Mouse (Mus musculus) heart, embryonic 14.5 days (tissue): ENCODE measurements around the gene Pcsk5. TPM values are rescaled to one million over a fixed set of nuclear protein-coding genes. Genes with fewer than 3 reads are reported as not detected.

Experiments used
- ATAC-seq: fragments of 200-750 bp; cut with Nextera tagmentation; 2 replicates; pipeline ENCODE4 v1.8.0; 2017; ENCODE audit warnings: low read depth, moderate TSS enrichment; ENCODE audit not compliant: insufficient number of reproducible peaks, insufficient read depth, low FRiP score
- H3K27ac ChIP-seq, 2 experiments: fragments of 200-500 bp in 1 of 2; fragments of 300-500 bp in 1 of 2; sonication (generic) in 1 of 2; replicated peaks in 1 of 2; 2 replicates each; pipeline ENCODE4 v1.5.1; 2012 to 2014; ENCODE audit warnings: low read depth in 2 of 2, low read length in 2 of 2, control low read depth in 1 of 2, mild to moderate bottlenecking in 1 of 2, mixed read lengths in 1 of 2; ENCODE audit not compliant: control insufficient read depth in 1 of 2, insufficient read depth in 1 of 2
- H3K27me3 ChIP-seq: fragments of 300-500 bp; sonication (generic); 2 replicates; pipeline ENCODE4 v1.6.1; 2014; ENCODE audit warnings: mild to moderate bottlenecking, low read length, control low read depth; ENCODE audit not compliant: control insufficient read depth, insufficient read depth
- H3K36me3 ChIP-seq: fragments of 300-500 bp; sonication (generic); 2 replicates; pipeline ENCODE4 v1.6.1; 2014; ENCODE audit warnings: mild to moderate bottlenecking, control low read depth, low read length, mixed read lengths; ENCODE audit not compliant: control insufficient read depth, insufficient read depth
- H3K4me1 ChIP-seq, 2 experiments: fragments of 200-500 bp in 1 of 2; fragments of 300-500 bp in 1 of 2; sonication (generic) in 1 of 2; 2 replicates each; pipeline ENCODE4 v1.6.1; 2012 to 2014; ENCODE audit warnings: low read length in 2 of 2, control low read depth in 1 of 2, mixed read lengths in 1 of 2; ENCODE audit not compliant: control insufficient read depth in 2 of 2, insufficient read depth in 2 of 2
- H3K4me2 ChIP-seq: fragments of 300-500 bp; sonication (generic); 2 replicates; pipeline ENCODE4 v1.6.1; 2014; ENCODE audit warnings: mild to moderate bottlenecking, low read length
- H3K4me3 ChIP-seq, 2 experiments: fragments of 200-500 bp in 1 of 2; fragments of 300-500 bp in 1 of 2; sonication (generic) in 1 of 2; 2 replicates each; pipeline ENCODE4 v1.5.1; 2012 to 2014; ENCODE audit warnings: low read length in 2 of 2, mild to moderate bottlenecking in 2 of 2, control low read depth in 1 of 2, low read depth in 1 of 2, moderate library complexity in 1 of 2; ENCODE audit not compliant: control insufficient read depth in 1 of 2, insufficient read depth in 1 of 2
- H3K9ac ChIP-seq: fragments of 300-500 bp; sonication (generic); 2 replicates; pipeline ENCODE4 v1.6.1; 2014; ENCODE audit warnings: mild to moderate bottlenecking, low read length
- H3K9me3 ChIP-seq: fragments of 300-500 bp; sonication (generic); 2 replicates; pipeline ENCODE4 v1.6.1; 2016; ENCODE audit warnings: low read length, control low read depth; ENCODE audit not compliant: control insufficient read depth
- WGBS: fragments of 180-500 bp; shearing (Covaris S2); extraction: QIAGEN DNeasy Blood & Tissue Kit; methylation state at CpG from one replicate; pipeline ENCODE4 v1.1.7; 2014; 5-methylcytosine and 5-hydroxymethylcytosine counted together
- polyA plus RNA-seq: library from polyadenylated mRNA; unstranded; fragments of >200 nt; fragmentation: Nextera tagmentation; extraction: Ambion mirVana; gene quantifications from 2 replicates; pipeline ENCODE4 v1.2.1, GENCODE M21; 2014

The Pcsk5 gene
- polyA plus RNA-seq, 1 experiment from 2014 or later, result 14.7 TPM

DNA sequence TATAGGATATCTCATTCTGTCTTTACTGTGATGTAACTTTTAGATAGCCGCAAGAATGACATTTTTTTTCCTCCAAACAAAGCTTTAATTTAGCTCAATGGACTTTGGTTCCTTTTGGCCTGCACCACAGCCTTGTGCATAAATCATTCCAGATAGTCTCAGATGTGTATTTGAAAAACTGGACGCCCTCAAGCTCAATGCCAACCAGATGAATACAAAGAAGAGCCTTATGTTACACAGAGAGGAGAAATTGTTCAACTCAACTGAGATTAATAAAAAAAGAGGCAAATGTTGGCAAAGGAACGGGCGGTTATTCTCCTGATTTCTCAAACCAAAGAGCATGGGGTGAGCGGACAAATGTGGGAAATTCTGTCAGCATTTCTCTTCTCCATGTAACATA lies 75.8 kb downstream of the Pcsk5 start:
- no peaks in the 10 kb centered on the region for H3K9me3 ChIP-seq
- no peaks in the 10 kb centered on the region for H3K27me3 ChIP-seq
- no peak for ATAC-seq
- WGBS, result 89% methylated on average over 5 of the region's 5 CpGs
- H3K36me3 ChIP-seq, result no peaks in the 10 kb centered on the region
- no peak overlapping the region for H3K27ac ChIP-seq
- no peaks in the 10 kb centered on the region for H3K4me1 ChIP-seq
- no peak overlapping the region for H3K9ac ChIP-seq
- no peak overlapping the region for H3K4me3 ChIP-seq
- H3K4me2 ChIP-seq, result no peak overlapping the region

DNA sequence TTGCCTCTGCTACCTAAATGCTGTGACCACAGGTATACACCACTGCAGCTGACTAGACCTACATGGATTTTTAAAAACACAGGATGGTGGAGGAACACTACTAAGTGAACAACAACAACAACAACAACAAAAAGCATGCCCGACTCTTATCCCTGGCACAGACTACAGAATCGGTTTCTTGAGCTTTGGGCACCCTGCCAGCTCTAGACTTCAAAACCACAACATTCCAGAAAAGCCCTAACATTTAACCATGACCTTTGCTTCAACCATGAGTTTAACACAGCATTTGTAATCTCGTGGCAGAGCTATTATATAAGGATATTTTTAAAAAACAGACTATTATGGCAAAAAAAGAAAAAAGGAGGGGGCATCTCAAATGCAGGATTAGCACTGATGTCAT lies 84.6 kb downstream of the Pcsk5 start:
- Histone ChIP-seq H3K4me2 (no peak overlapping the region), H3K4me1 (no peaks in the 10 kb centered on the region)
- 48% methylated on average over 3 of the region's 3 CpGs for WGBS

DNA sequence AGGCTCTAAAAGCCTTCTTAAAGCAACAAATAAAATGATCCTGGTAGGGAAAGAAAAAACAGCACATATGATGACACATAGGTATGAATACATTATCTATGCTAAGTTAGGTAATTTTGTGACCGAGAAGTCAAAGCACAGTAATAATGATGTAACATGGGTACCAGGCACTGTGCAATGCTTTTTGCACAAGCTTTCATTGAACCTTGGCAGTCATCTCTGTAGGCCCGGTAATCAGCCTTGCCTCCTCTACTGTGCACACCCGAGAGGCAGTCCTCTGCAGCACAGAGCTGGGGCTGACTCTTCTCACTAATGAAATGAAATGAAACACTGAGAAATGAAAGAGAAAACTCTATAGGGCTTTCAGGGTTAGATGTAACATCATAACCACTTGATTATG lies 89.1 kb downstream of the Pcsk5 start:
- H3K4me2 ChIP-seq, result no peak overlapping the region
- 78% methylated on average over 3 of the region's 3 CpGs for WGBS
- H3K27me3 ChIP-seq, result no peaks in the 10 kb centered on the region
- H3K27ac ChIP-seq, result no peak overlapping the region
- H3K9ac ChIP-seq, result no peak overlapping the region
- no peak overlapping the region for H3K4me3 ChIP-seq
- H3K9me3 ChIP-seq, result no peaks in the 10 kb centered on the region
- no peaks in the 10 kb centered on the region for H3K36me3 ChIP-seq
- H3K4me1 ChIP-seq, result no peaks in the 10 kb centered on the region; a peak in 1 of 4 replicates
- ATAC-seq, result no peak

More for the DNA sequence above, 84.6 kb downstream of the Pcsk5 start:
- Histone ChIP-seq H3K27ac (no peak overlapping the region), H3K4me3 (no peak overlapping the region), H3K9me3 (no peaks in the 10 kb centered on the region), H3K36me3 (no peaks in the 10 kb centered on the region), H3K27me3 (no peaks in the 10 kb centered on the region), H3K9ac (no peak overlapping the region)
- no peak for ATAC-seq

DNA sequence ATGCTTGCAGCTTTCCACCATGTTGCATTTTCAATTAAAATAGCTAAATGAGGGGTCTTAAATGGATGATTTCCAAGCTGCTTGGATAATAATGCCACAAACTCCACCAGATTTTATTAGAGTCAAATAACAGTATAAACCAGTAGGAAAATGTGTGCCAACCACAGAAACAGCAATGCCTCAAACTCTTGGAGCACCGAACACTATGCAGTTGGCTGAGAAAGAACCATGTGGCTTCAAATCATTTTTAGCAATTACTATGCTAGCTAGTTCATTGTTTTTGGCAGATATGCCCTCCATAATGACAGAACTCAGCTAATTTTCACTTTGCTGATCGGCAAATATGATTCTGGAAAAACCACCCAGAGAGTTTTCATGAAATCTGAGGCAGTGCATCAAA lies 92.1 kb downstream of the Pcsk5 start:
- Histone ChIP-seq H3K36me3 (no peaks in the 10 kb centered on the region), H3K9ac (no peak overlapping the region), H3K4me3 (no peak overlapping the region), H3K9me3 (no peaks in the 10 kb centered on the region), H3K27ac (no peak overlapping the region), H3K4me2 (no peak overlapping the region), H3K27me3 (no peaks in the 10 kb centered on the region), H3K4me1 (no peaks in the 10 kb centered on the region; a peak in 1 of 4 replicates)
- 95% methylated on average over 2 of the region's 2 CpGs for WGBS
- ATAC-seq, result no peak

DNA sequence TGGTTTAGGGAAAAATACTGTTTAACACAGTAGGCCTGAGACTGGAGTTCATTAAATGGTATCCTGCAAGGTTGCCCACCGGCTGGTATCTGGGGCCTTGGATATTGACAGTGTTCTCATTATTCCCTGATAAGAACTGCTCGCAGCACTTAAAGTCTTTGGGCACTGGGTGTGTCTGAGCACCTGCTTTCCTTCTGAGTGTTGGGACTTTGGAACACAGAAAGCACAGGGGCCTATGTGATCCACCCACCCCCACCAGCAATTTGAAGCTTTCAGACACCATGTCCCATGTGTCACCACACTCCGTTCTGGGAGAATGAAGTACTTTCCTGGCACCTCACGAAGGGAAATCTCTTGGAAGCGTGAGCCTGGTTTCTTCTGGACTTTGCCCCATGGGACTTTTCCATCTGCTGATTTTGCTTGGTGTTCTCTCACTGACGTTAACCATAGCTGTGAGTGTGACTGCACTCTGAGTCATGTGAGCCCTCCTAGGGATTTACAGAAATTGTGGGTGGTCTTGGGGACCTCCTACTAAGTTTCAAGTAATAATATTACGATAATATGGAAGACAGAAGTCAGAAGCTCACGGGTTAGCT lies 92.9 kb downstream of the Pcsk5 start:
- no peaks in the 10 kb centered on the region for H3K27me3 ChIP-seq
- no peaks in the 10 kb centered on the region for H3K9me3 ChIP-seq
- H3K4me2 ChIP-seq, result no peak overlapping the region
- no peak overlapping the region for H3K27ac ChIP-seq
- WGBS, result 60% methylated on average over 8 of the region's 8 CpGs
- no peak overlapping the region for H3K9ac ChIP-seq
- no peaks in the 10 kb centered on the region for H3K36me3 ChIP-seq
- H3K4me3 ChIP-seq, result no peak overlapping the region
- no peaks in the 10 kb centered on the region; a peak in 1 of 4 replicates for H3K4me1 ChIP-seq
- no peak for ATAC-seq

DNA sequence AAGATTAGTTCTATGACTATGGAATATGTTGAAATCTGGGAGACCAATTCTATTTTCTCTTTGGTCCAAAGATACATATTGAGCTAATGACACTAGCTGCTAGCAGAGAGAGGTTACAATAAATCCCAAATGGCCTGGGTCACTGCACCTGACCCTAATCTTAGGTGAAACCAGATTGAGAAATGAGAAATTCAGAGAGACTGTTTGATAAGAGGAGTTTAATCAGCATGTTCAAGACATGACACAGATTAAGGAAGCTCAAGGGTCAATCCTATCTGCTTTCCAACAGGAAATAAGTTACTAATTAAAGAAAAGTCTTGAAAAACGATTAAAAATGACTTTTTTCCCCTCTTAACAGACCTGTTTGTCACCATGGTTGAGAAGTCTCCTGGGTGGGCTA lies 96.0 kb downstream of the Pcsk5 start:
- no peak overlapping the region for H3K9ac ChIP-seq
- H3K36me3 ChIP-seq, result no peaks in the 10 kb centered on the region
- no peak for ATAC-seq
- no peaks in the 10 kb centered on the region for H3K27me3 ChIP-seq
- H3K4me1 ChIP-seq, result no peaks in the 10 kb centered on the region; a peak in 1 of 4 replicates
- WGBS, result 26% methylated on average over 1 of the region's 1 CpGs
- no peaks in the 10 kb centered on the region for H3K9me3 ChIP-seq
- H3K4me3 ChIP-seq, result no peak overlapping the region
- H3K27ac ChIP-seq, result no peak overlapping the region
- H3K4me2 ChIP-seq, result no peak overlapping the region

DNA sequence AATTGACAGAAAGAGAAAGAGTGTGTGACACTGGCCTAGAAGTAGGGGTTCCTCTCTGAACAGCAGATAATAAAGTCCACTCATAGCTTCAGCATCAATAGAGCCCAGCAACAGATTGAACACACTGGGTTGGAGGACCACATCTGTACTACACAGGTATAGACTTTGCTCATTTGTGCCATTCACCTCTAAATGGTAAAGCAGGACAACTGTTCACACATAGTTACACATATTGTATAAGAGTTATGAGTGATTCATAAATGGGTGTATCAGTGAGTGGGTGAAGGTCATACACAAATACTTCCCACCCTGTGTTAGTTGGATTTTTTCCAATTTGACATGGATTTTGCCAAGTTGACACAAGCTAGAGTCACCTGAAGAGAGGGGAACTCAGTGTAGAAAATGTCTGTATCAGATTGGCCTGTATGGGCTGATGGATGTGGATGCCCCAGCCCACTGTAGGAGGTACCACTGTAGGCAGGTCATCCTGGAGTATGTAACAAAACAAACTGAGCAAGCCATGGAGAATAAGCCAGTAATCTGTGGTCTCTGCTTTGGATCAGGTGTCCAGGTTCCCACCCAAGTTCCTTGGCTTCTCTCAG lies 104.7 kb downstream of the Pcsk5 start:
- Histone ChIP-seq H3K27ac (no peak overlapping the region), H3K27me3 (no peaks in the 10 kb centered on the region), H3K9ac (no peak overlapping the region), H3K4me3 (no peak overlapping the region), H3K36me3 (no peaks in the 10 kb centered on the region), H3K9me3 (no peaks in the 10 kb centered on the region), H3K4me1 (no peaks in the 10 kb centered on the region), H3K4me2 (no peak overlapping the region)
- no peak for ATAC-seq

DNA sequence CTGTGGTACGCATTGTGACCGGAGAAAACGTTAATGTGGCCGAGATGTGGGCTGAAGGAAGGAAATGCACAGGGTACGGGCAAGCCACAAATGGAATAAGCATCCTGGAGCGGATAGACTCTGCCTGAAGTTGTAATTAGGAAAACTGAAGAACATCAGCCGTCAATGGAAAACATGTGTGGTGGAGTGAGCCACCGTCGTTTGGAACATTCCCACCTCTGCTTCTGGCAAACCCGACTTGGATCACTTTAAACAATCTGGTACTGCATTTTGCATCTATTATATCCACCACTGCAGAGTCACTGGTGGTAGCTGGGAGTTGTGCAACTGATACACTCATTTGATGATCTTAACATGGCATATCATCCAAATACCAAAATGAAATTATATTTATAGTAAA lies 120.4 kb downstream of the Pcsk5 start:
- Histone ChIP-seq H3K9me3 (no peaks in the 10 kb centered on the region), H3K9ac (no peak overlapping the region), H3K36me3 (no peaks in the 10 kb centered on the region), H3K4me1 (peaks cover 8 to 26% of the 10 kb centered on the region in 2 experiments), H3K4me3 (no peak overlapping the region), H3K27ac (no peak overlapping the region), H3K4me2 (no peak overlapping the region), H3K27me3 (no peaks in the 10 kb centered on the region)
- ATAC-seq, result no peak
- WGBS, result 80% methylated on average over 10 of the region's 10 CpGs
